Mouse (Mus musculus) hindbrain, embryonic 16.5 days (tissue): Measurements from ENCODE around the gene Fgf6. TPM values are rescaled to one million over a fixed set of nuclear protein-coding genes. Genes with fewer than 3 reads are reported as not detected.

Experiments
- ATAC-seq: fragments of 200-750 bp; cut with Nextera tagmentation; 2 replicates; pipeline ENCODE4 v1.8.0; 2017; ENCODE audit warnings: moderate TSS enrichment, moderate library complexity
- H3K27ac ChIP-seq: fragments of 300-500 bp; sonication (generic); 2 replicates; pipeline ENCODE4 v1.5.1; 2014; ENCODE audit warnings: low read depth, mild to moderate bottlenecking, control low read depth, low read length, moderate library complexity
- H3K27me3 ChIP-seq: fragments of 300-500 bp; sonication (generic); replicated peaks from 2 replicates; pipeline ENCODE4 v1.6.1; 2014; ENCODE audit warnings: low read length; ENCODE audit not compliant: control insufficient read depth, insufficient read depth
- H3K36me3 ChIP-seq: fragments of 300-500 bp; sonication (generic); 2 replicates; pipeline ENCODE4 v1.6.1; 2014; ENCODE audit warnings: mild to moderate bottlenecking, low read length, moderate library complexity, mixed read lengths; ENCODE audit not compliant: control insufficient read depth, insufficient read depth
- H3K4me1 ChIP-seq: fragments of 300-500 bp; sonication (generic); 2 replicates; pipeline ENCODE4 v1.6.1; 2014; ENCODE audit warnings: low read depth, low read length; ENCODE audit not compliant: control insufficient read depth, insufficient read depth
- H3K4me2 ChIP-seq: fragments of 300-500 bp; sonication (generic); 2 replicates; pipeline ENCODE4 v1.6.1; 2014; ENCODE audit warnings: mild to moderate bottlenecking, low read length, control low read depth, moderate library complexity
- H3K4me3 ChIP-seq: fragments of 300-500 bp; sonication (generic); 2 replicates; pipeline ENCODE4 v1.5.1; 2014; ENCODE audit warnings: mild to moderate bottlenecking, low read length, control low read depth, moderate library complexity
- H3K9ac ChIP-seq: fragments of 300-500 bp; sonication (generic); 2 replicates; pipeline ENCODE4 v1.6.1; 2014; ENCODE audit warnings: low read depth, mild to moderate bottlenecking, control low read depth, low read length, moderate library complexity
- H3K9me3 ChIP-seq: fragments of 300-500 bp; sonication (generic); 2 replicates; pipeline ENCODE4 v1.6.1; 2014; ENCODE audit warnings: mild to moderate bottlenecking, low read length, moderate library complexity; ENCODE audit not compliant: control insufficient read depth
- WGBS: fragments of 180-500 bp; shearing (Covaris S2); extraction: QIAGEN DNeasy Blood & Tissue Kit; methylation state at CpG from one replicate; pipeline ENCODE4 v1.1.7; 2014; 5-methylcytosine and 5-hydroxymethylcytosine counted together
- polyA plus RNA-seq: library from polyadenylated mRNA; unstranded; fragments of >200 nt; fragmentation: Nextera tagmentation; extraction: Ambion mirVana; gene quantifications from 2 replicates; pipeline ENCODE4 v1.2.1, GENCODE M21; 2015

Fgf6 gene
- polyA plus RNA-seq, 1 experiment from 2014 or later: not detected

- no peaks in the 10 kb centered on the region for H3K9me3 ChIP-seq
- no peak for ATAC-seq
- WGBS: 84% methylated on average over 3 of the region's 3 CpGs
These were observed 48.5 kb downstream of the Fgf6 start for GRCm38 (mm10) chr6:127063915-127064314.

GRCm38 (mm10) chr6:127064815-127065214 lies 49.4 kb downstream of the Fgf6 start:
- Histone ChIP-seq H3K4me3 (no peak overlapping the region), H3K9ac (0 out of 2 replicates have a peak overlapping the region, but pooled peaks have one; percentile 33)
- ATAC-seq: no peak

More at GRCm38 (mm10) chr6:127063915-127064314, 48.5 kb downstream of the Fgf6 start:
- H3K4me3 ChIP-seq: no peak overlapping the region
- H3K4me1 ChIP-seq: 0 out of 2 replicates have a peak, but pooled peaks cover 2% of the 10 kb centered on the region
- H3K9ac ChIP-seq: no peak overlapping the region
- no peak overlapping the region for H3K4me2 ChIP-seq
- no peaks in the 10 kb centered on the region; the same call in 1 of the 2 replicates for H3K27me3 ChIP-seq
- no peak overlapping the region for H3K27ac ChIP-seq
- no peaks in the 10 kb centered on the region for H3K36me3 ChIP-seq

GRCm38 (mm10) chr6:127072817-127073216 lies 57.4 kb downstream of the Fgf6 start, which contains the start of gene Fgf23:
TSS of gene Fgf23 (plus strand) at chr6:127072902.
- Histone ChIP-seq H3K4me2 (no peak within 1 kb of the TSS), H3K4me3 (no peak within 1 kb of the TSS), H3K9ac (no peak within 1 kb of the TSS), H3K4me1 (no peaks in the 10 kb centered on the region), H3K27me3 (0 out of 2 replicates have a peak, but pooled peaks cover 2% of the 10 kb centered on the region), H3K9me3 (no peaks in the 10 kb centered on the region), H3K27ac (no peak within 1 kb of the TSS), H3K36me3 (no peaks in the 10 kb centered on the region)
- 16% methylated on average over 5 of the region's 5 CpGs for WGBS
- ATAC-seq: no peak

More at GRCm38 (mm10) chr6:127064815-127065214, 49.4 kb downstream of the Fgf6 start:
- H3K27ac ChIP-seq: no peak overlapping the region
- peak overlapping the region; percentile 35 for H3K4me2 ChIP-seq
- 0 out of 2 replicates have a peak, but pooled peaks cover 2% of the 10 kb centered on the region for H3K4me1 ChIP-seq
- H3K36me3 ChIP-seq: no peaks in the 10 kb centered on the region
- no peaks in the 10 kb centered on the region for H3K9me3 ChIP-seq
- WGBS: 7% methylated on average over 14 of the region's 14 CpGs
- no peaks in the 10 kb centered on the region; the same call in 1 of the 2 replicates for H3K27me3 ChIP-seq

Other genes with a start within 250 kb of the Fgf6 start
- 210 and 225 TPM in 2 replicates for gene Ndufa9, start 166.4 kb upstream of the Fgf6 start, polyA plus RNA-seq
- 0.11 and 0.25 TPM in 2 replicates for gene Akap3, start 162.5 kb upstream of the Fgf6 start, polyA plus RNA-seq
- gene Dyrk4, start 93.7 kb upstream of the Fgf6 start, polyA plus RNA-seq: 0.14 TPM in 1 of 2 replicates, not detected in the other
- 15.2 and 17.1 TPM in 2 replicates for gene Rad51ap1, start 76.0 kb upstream of the Fgf6 start, polyA plus RNA-seq
- gene D6Wsu163e, start 75.6 kb upstream of the Fgf6 start, polyA plus RNA-seq: 30.2 and 32.2 TPM in 2 replicates
- gene Fgf23, start 57.3 kb downstream of the Fgf6 start, polyA plus RNA-seq: 0.30 and 0.33 TPM in 2 replicates
- 6.0 and 8.6 TPM in 2 replicates for gene Tigar, start 94.0 kb downstream of the Fgf6 start, polyA plus RNA-seq
- gene Ccnd2, start 136.6 kb downstream of the Fgf6 start, polyA plus RNA-seq: 248 and 340 TPM in 2 replicates